Mouse (Mus musculus): ENCODE measurements at regions not wholly inside any gene's neighbourhood (a gene's known extent, or its start where the extent isn't known, plus 50 kb on each side); places are given as distances from the start of the nearest gene placed in this dataset.

GRCm38 (mm10) chr15:69165482-69165801 is 2664.7 kb upstream of the Lrrc6 start:
- DNase-seq: no peak
- 67% methylated on average over 3 of the region's 3 CpGs for WGBS
- Histone ChIP-seq H3K4me1 (ENCODE audit: control insufficient read depth, insufficient read depth, low read length) (no peaks in the 10 kb centered on the region), H3K4me3 (ENCODE audit: insufficient read depth, low read depth, low read length) (no peak overlapping the region), H3K36me3 (ENCODE audit: control insufficient read depth, insufficient read depth, low read length) (no peaks in the 10 kb centered on the region), H3K27ac (ENCODE audit: insufficient read depth, low read depth, low read length) (no peak overlapping the region), H3K27me3 (replicated peaks; ENCODE audit: control insufficient read depth, insufficient read depth, low read length) (no peaks in the 10 kb centered on the region)
- TF ChIP-seq POLR2A (IDR thresholded peaks at IDR 0.05; ENCODE audit: low read depth, low read length) (no peak), CTCF (conservative IDR thresholded peaks at IDR 0.05; ENCODE audit: insufficient read depth, insufficient read length, low read depth, low read length) (no peak)

GRCm38 (mm10) chr15:69164581-69165481 is 2664.1 kb upstream of the Lrrc6 start:
- Histone ChIP-seq H3K4me3 (ENCODE audit: insufficient read depth, low read depth, low read length) (no peak overlapping the region), H3K27ac (ENCODE audit: insufficient read depth, low read depth, low read length) (no peak overlapping the region), H3K4me1 (ENCODE audit: control insufficient read depth, insufficient read depth, low read length) (no peaks in the 10 kb centered on the region), H3K27me3 (replicated peaks; ENCODE audit: control insufficient read depth, insufficient read depth, low read length) (no peaks in the 10 kb centered on the region), H3K36me3 (ENCODE audit: control insufficient read depth, insufficient read depth, low read length) (no peaks in the 10 kb centered on the region)
- DNase-seq: peak; percentile 33
- WGBS: 47% methylated on average over 7 of the region's 7 CpGs
- TF ChIP-seq CTCF (conservative IDR thresholded peaks at IDR 0.05; ENCODE audit: insufficient read depth, insufficient read length, low read depth, low read length) (no peak), POLR2A (IDR thresholded peaks at IDR 0.05; ENCODE audit: low read depth, low read length) (no peak)

GRCm38 (mm10) chr15:69161036-69161435 is 2660.3 kb upstream of the Lrrc6 start:
- DNase-seq: peak; percentile 12
- no peak overlapping the region for H3K4me3 ChIP-seq (ENCODE audit: insufficient read depth, low read depth, low read length)
- no peaks in the 10 kb centered on the region for H3K4me1 ChIP-seq (ENCODE audit: control insufficient read depth, insufficient read depth, low read length)
- no peaks in the 10 kb centered on the region for H3K27me3 ChIP-seq (replicated peaks; ENCODE audit: control insufficient read depth, insufficient read depth, low read length)
- no peak overlapping the region for H3K27ac ChIP-seq (ENCODE audit: insufficient read depth, low read depth, low read length)
- 66% methylated on average over 5 of the region's 5 CpGs for WGBS
- TF ChIP-seq POLR2A (IDR thresholded peaks at IDR 0.05; ENCODE audit: low read depth, low read length): no peak
- H3K36me3 ChIP-seq (ENCODE audit: control insufficient read depth, insufficient read depth, low read length): no peaks in the 10 kb centered on the region

- no peaks in the 10 kb centered on the region for H3K36me3 ChIP-seq (ENCODE audit: control insufficient read depth, insufficient read depth, low read length)
- DNase-seq: no peak
- H3K4me1 ChIP-seq (ENCODE audit: control insufficient read depth, insufficient read depth, low read length): no peaks in the 10 kb centered on the region
- H3K4me3 ChIP-seq (ENCODE audit: insufficient read depth, low read depth, low read length): no peak overlapping the region
- no peak for TF ChIP-seq CTCF (conservative IDR thresholded peaks at IDR 0.05; ENCODE audit: insufficient read depth, insufficient read length, low read depth, low read length)
- TF ChIP-seq POLR2A (IDR thresholded peaks at IDR 0.05; ENCODE audit: low read depth, low read length): no peak
- 82% methylated on average over 5 of the region's 5 CpGs for WGBS
- H3K27me3 ChIP-seq (replicated peaks; ENCODE audit: control insufficient read depth, insufficient read depth, low read length): no peaks in the 10 kb centered on the region
- H3K27ac ChIP-seq (ENCODE audit: insufficient read depth, low read depth, low read length): no peak overlapping the region
These were observed 2657.4 kb upstream of the Lrrc6 start for GRCm38 (mm10) chr15:69158124-69158523.
